Mouse (Mus musculus) embryonic facial prominence, embryonic 14.5 days (tissue): ENCODE measurements at regions not wholly inside any gene's neighbourhood (a gene's known extent, or its start where the extent isn't known, plus 50 kb on each side); places are given as distances from the start of the nearest gene placed in this dataset.

Experiments
- ATAC-seq: fragments of 200-750 bp; cut with Nextera tagmentation; 2 replicates; pipeline ENCODE4 v1.8.0; 2017; ENCODE audit warnings: low read depth, moderate number of reproducible peaks, moderate TSS enrichment
- DNase-seq: peaks from one replicate; pipeline ENCODE4 v3.0.0-alpha.2; 2015; ENCODE audit warnings: low spot score
- H3K27ac ChIP-seq: fragments of 300-500 bp; sonication (generic); replicated peaks from 2 replicates; pipeline ENCODE4 v1.5.1; 2014; ENCODE audit warnings: low read depth, mild to moderate bottlenecking, low read length, moderate library complexity
- H3K27me3 ChIP-seq: fragments of 300-500 bp; sonication (generic); replicated peaks from 2 replicates; pipeline ENCODE4 v1.6.1; 2014; ENCODE audit warnings: low read length; ENCODE audit not compliant: control insufficient read depth, insufficient read depth
- H3K36me3 ChIP-seq: fragments of 300-500 bp; sonication (generic); 2 replicates; pipeline ENCODE4 v1.6.1; 2014; ENCODE audit warnings: low read length, mixed read lengths; ENCODE audit not compliant: control insufficient read depth, insufficient read depth
- H3K4me1 ChIP-seq: fragments of 300-500 bp; sonication (generic); 2 replicates; pipeline ENCODE4 v1.6.1; 2014; ENCODE audit warnings: antibody characterized with exemption, low read length; ENCODE audit not compliant: control insufficient read depth, insufficient read depth
- H3K4me2 ChIP-seq: fragments of 300-500 bp; sonication (generic); 2 replicates; pipeline ENCODE4 v1.6.1; 2014; ENCODE audit warnings: low read depth, mild to moderate bottlenecking, low read length, moderate library complexity, mixed read lengths
- H3K4me3 ChIP-seq: fragments of 300-500 bp; sonication (generic); 2 replicates; pipeline ENCODE4 v1.5.1; 2014; ENCODE audit warnings: low read depth, mild to moderate bottlenecking, low read length
- H3K9ac ChIP-seq: fragments of 300-500 bp; sonication (generic); 2 replicates; pipeline ENCODE4 v1.6.1; 2014; ENCODE audit warnings: low read depth, mild to moderate bottlenecking, low read length, moderate library complexity, mixed read lengths
- H3K9me3 ChIP-seq: fragments of 300-500 bp; sonication (generic); 2 replicates; pipeline ENCODE4 v1.6.1; 2016; ENCODE audit warnings: low read length; ENCODE audit not compliant: control insufficient read depth
- WGBS: fragments of 180-500 bp; shearing (Covaris S2); extraction: QIAGEN DNeasy Blood & Tissue Kit; methylation state at CpG from one replicate; pipeline ENCODE4 v1.1.7; 2014; 5-methylcytosine and 5-hydroxymethylcytosine counted together

DNA sequence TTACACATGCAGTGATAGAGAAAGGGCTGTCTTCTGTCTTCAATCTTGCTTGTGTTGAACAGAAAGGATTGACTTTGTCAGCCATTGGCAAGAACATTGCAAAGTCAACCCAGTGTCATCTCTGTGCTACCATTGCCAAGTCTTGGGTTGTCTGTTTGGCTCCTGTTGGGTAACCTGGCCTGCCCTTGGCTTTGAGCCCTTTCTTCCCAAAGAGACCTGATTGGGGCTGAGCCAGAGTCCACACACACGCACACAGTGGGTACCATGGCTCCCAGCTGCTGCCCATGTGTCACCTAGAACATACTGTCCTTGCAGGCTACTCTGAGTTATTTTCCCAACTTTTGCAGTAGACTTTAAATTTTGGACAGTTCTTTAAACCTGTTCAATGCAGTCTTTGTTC is 51.0 kb upstream of the Fam19a1 start:
- WGBS, result 87% methylated on average over 1 of the region's 1 CpGs

More for the DNA sequence above, 51.0 kb upstream of the Fam19a1 start:
- Histone ChIP-seq H3K27ac (no peak overlapping the region), H3K4me2 (no peak overlapping the region), H3K27me3 (no peaks in the 10 kb centered on the region), H3K36me3 (no peaks in the 10 kb centered on the region), H3K9me3 (no peaks in the 10 kb centered on the region), H3K9ac (no peak overlapping the region), H3K4me3 (no peak overlapping the region), H3K4me1 (no peaks in the 10 kb centered on the region)
- DNase-seq (no peak), ATAC-seq (no peak)
